Mouse (Mus musculus) kidney, postnatal 14 days (tissue): ENCODE data around the gene Zbtb38.

Experiments
- DNase-seq: peaks from one replicate; pipeline ENCODE4 v3.0.0; 2022; ENCODE audit warnings: mixed read lengths

The Zbtb38 gene

GRCm38 (mm10) chr9:96758749-96759597 lies 6.3 kb upstream of the Zbtb38 start:
- DNase-seq = peak; percentile 87

- no peak for DNase-seq
Measured at GRCm38 (mm10) chr9:96756638-96757435, 4.2 kb upstream of the Zbtb38 start.

DNA sequence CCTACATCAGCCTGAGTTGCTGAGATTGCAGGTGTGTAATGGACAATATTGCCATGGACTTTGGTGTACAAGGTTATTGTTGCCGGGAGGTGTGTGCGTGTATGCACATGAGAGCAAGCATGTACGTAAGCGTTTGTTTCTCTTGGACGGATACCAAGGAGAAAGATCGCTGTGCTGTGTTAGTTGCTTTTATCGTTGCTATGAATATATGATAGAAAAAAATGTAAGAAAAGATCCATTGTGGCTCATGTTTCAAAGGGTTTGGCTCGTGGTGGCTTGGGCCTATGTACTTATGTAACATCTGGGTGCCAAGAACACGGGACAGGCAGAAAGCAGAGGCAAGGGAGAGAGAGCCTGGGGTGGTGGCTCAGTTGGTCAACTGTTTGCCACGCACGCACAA lies 3.1 kb upstream of the Zbtb38 start:
- no peak for DNase-seq

- DNase-seq = no peak
Measured at GRCm38 (mm10) chr9:96754625-96754969, 2.0 kb upstream of the Zbtb38 start.

GRCm38 (mm10) chr9:96753921-96754624 lies 1.4 kb upstream of the Zbtb38 start:
- DNase-seq = peak; percentile 23

DNA sequence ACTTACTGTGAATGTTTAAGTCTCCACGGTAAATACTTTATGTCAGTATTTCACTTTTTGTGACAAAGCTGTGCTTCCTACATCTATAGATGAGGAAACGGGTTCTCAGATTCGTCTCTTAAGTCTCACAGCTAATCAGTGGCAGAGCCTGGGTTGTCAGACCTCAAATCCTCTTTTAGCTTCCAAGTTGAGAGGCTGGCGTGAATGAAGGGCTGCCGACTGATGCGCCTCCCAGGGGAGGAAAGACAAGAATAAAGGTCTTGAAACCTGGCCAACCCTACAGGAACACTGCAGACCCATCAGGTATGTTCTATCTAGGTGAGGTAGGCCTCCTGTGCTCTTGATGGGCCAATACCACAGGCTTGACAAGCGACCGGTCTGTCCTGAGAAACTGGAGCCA lies 761 bp upstream of the Zbtb38 start:
- no peak for DNase-seq

DNA sequence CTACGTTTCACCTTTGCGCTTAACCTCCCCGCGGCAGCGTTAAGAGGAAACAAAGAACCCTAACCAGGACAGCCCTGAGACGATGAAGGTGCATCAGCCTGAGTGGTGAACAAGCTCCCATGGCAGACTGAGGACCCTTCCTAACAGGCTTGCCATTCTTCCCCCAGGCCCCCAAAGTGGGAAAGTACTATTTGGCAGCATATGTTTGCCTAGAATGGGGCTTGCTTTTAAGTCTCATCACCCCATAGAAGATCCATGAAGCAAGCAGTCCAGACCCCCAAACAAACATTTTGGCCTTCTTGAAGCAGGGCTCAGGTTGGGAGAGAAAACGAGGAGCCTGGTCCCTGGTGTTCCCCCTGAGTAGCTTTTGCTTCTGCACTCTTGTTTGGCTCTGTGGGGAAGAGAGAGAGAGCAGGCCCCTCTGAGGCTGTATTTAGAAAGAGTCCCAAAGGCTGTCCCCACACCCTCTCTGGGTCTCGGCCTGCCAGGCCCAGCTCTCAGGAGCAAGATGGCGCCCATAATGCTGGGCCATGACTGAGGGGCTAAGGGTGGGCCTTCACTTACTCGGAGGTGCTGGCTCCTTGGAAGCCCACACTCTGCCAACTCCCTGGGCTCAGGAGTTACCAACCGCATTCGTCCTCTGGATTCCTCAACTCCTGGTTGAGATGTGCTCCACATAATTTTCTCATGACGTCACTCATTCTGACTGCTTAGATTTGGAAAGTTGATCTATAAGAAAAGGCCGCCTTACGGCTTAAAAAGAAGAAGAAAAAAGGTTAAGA lies 619 bp downstream of the Zbtb38 start:
- no peak for DNase-seq

- DNase-seq = no peak
Measured at GRCm38 (mm10) chr9:96750636-96751035, 2.0 kb downstream of the Zbtb38 start.

GRCm38 (mm10) chr9:96746527-96746926 lies 6.1 kb downstream of the Zbtb38 start:
- DNase-seq = no peak

GRCm38 (mm10) chr9:96744909-96745308 lies 7.7 kb downstream of the Zbtb38 start:
- no peak for DNase-seq

GRCm38 (mm10) chr9:96741365-96742085 lies 11.1 kb downstream of the Zbtb38 start:
- no peak for DNase-seq

DNA sequence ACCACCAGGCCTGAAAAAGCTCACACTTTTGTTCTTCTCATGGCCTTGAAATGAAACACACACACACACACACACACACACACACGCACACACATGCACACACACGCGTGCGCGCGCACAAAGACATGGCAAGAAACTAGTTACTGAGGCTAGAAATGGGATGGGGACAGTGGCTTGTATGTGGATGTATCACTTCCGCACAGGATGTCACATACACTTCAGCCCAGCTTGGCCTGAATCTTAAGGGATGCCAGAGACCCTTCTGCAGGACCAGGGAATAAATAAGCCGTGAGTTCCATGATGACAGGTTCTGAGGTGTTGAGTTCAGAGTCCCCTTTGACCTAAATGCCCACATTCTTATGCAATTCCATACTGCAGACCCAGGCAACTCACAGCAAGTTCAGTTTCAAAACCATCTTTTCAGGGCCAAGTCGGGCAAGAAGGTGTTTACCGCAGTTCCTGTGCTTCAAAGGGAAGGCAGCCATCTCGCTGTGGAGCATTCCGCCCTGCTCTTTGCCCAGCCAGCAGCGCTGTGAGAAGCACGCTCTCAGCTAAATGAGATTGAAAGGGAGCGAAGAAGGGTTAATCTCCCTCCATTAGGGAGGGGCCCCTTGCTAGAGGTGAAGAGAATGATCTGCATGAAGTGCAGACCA lies 11.8 kb downstream of the Zbtb38 start:
- no peak for DNase-seq

DNA sequence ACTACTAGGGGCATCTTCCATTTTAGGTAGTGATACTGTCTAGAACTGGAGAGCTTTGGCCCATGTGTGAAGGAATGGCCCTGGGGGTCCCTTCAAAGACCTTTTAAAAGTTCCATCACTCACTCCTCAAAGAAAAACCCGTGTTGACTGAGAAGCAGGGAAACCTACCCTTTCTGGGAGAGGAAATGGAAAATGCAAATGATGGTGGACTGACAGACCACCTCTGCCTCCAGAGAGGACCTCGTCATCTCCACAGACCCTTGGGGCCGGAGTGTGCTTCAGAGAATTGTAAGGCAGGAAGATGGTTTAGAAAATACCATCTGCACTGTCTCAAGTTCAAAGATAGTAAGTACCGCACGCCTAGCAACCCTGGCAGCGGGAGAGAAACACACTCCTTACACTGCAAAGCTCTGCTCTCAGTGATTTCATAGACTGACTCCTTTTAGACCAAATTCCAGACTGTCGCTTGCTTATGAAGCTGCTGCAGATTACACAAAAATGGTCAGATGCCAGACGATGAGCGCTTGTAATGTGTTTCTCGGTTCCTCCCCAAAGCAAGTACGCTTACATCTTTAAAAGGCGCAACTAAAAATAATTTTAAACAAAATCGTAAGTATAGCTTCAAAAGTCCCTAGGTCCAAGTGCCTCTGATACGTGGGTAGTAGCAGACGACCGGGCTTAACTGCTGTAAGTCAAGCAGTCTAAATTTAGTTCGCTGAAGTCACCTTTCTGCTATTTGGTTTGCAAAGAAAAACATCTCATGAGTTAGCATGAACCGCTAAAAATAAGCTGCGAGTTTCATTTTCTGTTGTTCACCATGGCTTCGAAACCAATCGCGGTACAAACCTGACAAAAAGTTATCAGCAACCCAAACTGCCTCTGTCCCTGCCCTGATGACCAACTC lies 12.6 kb downstream of the Zbtb38 start:
- DNase-seq = no peak

DNA sequence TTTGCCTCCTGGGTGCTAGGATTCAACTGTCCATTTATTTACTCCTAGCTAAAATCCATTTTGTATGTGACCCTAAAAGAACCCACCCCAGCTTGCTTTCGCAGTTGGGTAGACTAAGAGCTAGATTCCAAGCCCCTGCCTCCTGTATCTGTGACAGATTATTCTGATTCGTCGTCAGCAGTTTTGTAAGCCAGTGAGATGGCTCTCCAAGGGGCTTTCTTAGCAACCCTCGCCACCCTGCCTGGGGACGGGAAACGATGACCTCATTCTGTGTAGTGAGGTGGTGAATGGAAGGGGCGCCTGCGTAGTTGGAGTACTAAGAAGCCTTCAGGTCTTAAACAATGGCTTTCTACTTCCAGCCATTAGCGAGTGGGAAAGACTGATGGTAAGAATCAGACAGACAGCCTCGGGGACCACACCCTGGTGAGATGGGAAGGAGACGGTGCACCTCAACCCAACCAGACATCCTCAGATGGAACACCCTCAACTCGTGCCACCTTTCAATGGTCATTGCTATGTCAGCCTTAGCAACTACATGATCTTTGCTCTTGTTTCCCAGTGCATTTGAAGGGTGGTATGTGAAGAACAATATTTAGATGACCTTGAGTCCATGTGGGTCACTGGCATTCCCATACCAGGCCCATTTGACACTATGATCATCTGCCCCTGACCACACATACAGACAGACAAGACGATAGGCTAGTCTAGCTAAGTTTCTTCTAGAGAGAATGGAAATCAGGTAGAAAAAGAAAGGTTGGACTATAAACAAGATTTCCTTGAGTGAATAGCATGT lies 13.9 kb downstream of the Zbtb38 start:
- DNase-seq = no peak

DNA sequence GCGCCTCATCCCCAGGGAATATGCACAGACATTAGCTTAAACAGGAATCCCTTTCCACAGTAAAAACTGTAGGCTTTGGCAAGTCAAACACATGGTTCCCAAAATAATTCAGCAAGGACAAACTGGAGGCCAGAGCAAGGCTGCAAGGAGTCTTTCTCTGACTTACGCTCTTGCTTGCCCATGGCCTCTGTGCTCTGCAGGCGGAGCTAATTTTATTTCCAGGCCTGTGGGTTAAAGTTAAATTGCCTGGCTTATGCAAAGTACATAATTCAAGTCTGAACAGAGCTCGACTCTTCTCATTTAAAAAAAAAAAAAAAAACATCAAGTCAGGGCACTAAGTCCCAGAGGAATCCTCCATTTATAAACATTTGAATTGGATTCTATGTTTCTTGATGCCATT lies 16.7 kb downstream of the Zbtb38 start:
- peak; percentile 18 for DNase-seq

DNA sequence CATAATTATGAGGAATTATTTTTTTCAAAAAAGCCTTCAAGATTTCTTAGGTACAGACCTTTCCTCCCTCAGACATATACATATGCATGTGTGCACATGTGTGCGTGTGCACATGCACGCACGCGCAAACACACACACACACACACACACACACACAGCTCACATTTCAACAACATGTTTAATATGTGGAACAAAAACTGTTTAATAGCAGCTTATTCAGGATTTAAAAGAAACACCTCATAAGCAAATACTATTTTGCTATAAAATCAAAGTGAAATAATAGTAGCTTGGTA lies 19.3 kb downstream of the Zbtb38 start:
- DNase-seq = no peak

GRCm38 (mm10) chr9:96732644-96733424 lies 19.8 kb downstream of the Zbtb38 start:
- no peak for DNase-seq

DNA sequence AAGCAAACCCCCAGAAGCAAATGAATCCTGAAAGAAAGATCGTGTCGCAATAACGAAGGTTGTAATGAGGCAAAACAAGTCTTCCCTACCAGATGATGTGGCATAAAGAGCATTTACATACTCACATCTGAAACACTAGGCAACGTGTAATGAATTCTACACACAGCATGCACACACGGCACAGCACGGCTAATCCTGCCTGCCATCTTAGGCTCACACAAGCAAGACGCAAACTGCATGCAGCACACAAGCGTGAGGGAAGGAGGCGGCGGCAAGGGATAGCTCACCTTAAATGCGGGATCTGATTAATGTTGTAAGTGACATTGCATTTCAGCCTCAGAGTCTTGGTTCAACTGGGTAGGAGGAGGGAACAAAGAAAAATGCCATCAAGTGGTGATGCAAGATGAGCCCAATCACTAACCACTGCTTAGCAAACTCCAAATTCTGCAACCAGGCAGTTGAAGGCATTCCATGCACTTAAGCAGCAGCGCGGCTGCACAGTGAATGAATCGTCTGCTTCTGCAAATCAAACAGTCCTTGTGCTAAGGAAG lies 20.6 kb downstream of the Zbtb38 start:
- DNase-seq = no peak
